Mouse (Mus musculus): Measurements from ENCODE around the gene Polr3gl. TPM values are rescaled to one million over a fixed set of nuclear protein-coding genes. Genes with fewer than 3 reads are reported as not detected.

Gene Polr3gl
- polyA plus RNA-seq, 1 experiment from 2014 or later = 12.1 TPM

DNA sequence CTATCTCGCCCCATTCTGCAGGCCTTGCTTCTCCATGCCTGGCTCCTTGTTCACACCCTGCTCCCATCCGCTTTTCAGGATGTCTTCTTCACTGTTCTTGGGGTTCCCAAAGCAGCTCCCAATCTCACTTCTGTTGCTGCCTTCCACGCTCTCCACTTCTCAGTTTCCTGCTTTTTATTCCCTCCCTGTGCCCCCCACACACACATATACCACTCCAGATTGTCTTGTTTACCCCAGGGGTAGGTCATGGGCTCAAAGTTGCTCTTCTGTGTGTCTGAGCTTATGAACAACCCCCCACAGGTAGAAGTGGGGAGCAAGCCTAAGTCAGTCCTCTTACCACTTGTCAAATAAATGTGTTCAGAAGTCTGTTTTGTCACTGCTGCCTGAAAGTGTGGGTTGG lies 5.4 kb upstream of the Polr3gl start:
- H3K36me3 ChIP-seq (ENCODE audit: control insufficient read depth, insufficient read depth, low read length) = no peaks in the 10 kb centered on the region
- no peak overlapping the region for H3K4me3 ChIP-seq (ENCODE audit: low read depth, low read length)
- H3K4me1 ChIP-seq (ENCODE audit: control insufficient read depth, insufficient read depth, low read length) = peaks cover 54% of the 10 kb centered on the region
- no peak overlapping the region for H3K4me2 ChIP-seq
- H3K9ac ChIP-seq (ENCODE audit: low read length) = no peak overlapping the region
- DNase-seq (ENCODE audit: low spot score, missing footprints) (no peak), ATAC-seq (ENCODE audit: low FRiP score) (no peak)
- peaks cover 24% of the 10 kb centered on the region for H3K27me3 ChIP-seq (ENCODE audit: control insufficient read depth, insufficient read depth, low read length)
- 61% methylated on average over 3 of the region's 3 CpGs for WGBS
- H3K9me3 ChIP-seq (ENCODE audit: control insufficient read depth, low read length) = no peaks in the 10 kb centered on the region
- no peak overlapping the region for H3K27ac ChIP-seq (ENCODE audit: low read depth, low read length)

DNA sequence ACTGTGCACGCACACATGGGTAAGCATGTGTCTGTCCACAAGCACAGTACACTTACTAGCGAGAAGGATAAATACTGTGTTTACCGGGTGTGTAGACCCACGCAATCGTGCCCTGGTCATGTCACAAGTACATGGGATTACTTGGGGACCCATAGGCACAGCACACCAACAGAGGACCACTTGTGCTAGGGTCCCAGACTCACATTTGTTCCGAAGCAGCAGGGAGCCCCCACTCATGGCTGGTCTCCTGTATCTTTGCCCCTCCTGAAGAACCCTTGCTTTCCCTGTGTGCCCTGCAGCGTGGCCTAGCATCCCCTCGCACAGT lies 5.0 kb upstream of the Polr3gl start:
- no peaks in the 10 kb centered on the region for H3K9me3 ChIP-seq (ENCODE audit: control insufficient read depth, low read length)
- no peak overlapping the region for H3K4me3 ChIP-seq (ENCODE audit: low read depth, low read length)
- ATAC-seq (ENCODE audit: low FRiP score) (no peak), DNase-seq (ENCODE audit: low spot score, missing footprints) (peak; percentile 90)
- H3K27ac ChIP-seq (ENCODE audit: low read depth, low read length) = no peak overlapping the region
- H3K4me2 ChIP-seq = no peak overlapping the region; the same call in 1 of the 2 replicates
- H3K9ac ChIP-seq (ENCODE audit: low read length) = peak overlapping the region; percentile 74; the same call in 1 of the 2 replicates
- H3K4me1 ChIP-seq (ENCODE audit: control insufficient read depth, insufficient read depth, low read length) = peaks cover 52% of the 10 kb centered on the region
- 42% methylated on average over 8 of the region's 8 CpGs for WGBS
- H3K36me3 ChIP-seq (ENCODE audit: control insufficient read depth, insufficient read depth, low read length) = no peaks in the 10 kb centered on the region
- H3K27me3 ChIP-seq (ENCODE audit: control insufficient read depth, insufficient read depth, low read length) = peaks cover 24% of the 10 kb centered on the region

DNA sequence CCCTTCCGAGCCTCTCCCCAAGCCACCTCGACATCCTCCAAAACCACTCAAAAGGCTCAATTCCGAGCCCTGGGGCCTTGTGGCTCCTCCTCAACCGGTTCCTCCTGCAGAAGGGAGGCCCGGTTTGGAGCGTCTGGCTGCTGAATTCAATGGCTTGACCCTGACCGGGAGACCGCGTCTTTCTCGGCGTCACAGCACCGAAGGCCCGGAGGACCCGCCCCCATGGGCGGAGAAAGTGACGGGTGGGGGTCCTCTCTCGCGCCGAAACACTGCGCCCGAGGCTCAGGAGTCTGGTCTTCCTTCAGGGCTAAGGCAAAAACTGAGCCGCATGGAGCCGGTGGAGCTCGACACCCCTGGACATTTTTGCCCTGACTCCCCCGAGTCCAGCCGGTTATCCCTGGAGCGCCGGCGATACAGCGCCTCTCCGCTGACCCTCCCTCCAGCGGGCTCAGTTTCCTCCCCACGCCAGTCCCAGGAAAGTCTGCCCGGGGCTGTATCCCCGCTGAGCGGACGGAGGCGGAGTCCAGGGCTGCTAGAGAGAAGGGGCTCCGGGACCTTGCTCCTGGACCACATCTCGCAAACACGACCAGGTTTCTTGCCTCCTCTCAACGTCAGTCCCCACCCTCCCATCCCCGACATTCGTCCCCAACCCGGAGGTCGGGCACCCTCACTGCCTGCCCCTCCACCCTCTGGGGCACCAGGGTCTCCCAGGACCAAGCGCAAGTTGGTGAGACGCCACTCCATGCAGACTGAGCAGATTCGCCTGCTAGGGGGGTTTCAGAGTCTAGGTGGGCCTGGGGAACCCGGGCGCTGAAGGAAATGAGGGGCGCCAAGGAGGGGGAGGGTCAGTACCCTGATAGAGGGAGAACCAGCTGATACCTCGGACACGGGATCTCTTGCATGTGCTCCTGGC lies 4.4 kb upstream of the Polr3gl start:
- peak; percentile 6; the same call in 1 of the 2 replicates for ATAC-seq (ENCODE audit: low FRiP score)
- DNase-seq (ENCODE audit: low spot score, missing footprints) = peak; percentile 98
- peaks cover 24% of the 10 kb centered on the region for H3K27me3 ChIP-seq (ENCODE audit: control insufficient read depth, insufficient read depth, low read length)
- WGBS = under 1% methylated on average over 54 of the region's 54 CpGs
- H3K36me3 ChIP-seq (ENCODE audit: control insufficient read depth, insufficient read depth, low read length) = no peaks in the 10 kb centered on the region
- peaks cover 49% of the 10 kb centered on the region for H3K4me1 ChIP-seq (ENCODE audit: control insufficient read depth, insufficient read depth, low read length)
- H3K27ac ChIP-seq (ENCODE audit: low read depth, low read length) = peak overlapping the region; percentile 54
- peak overlapping the region; percentile 96 for H3K4me2 ChIP-seq
- H3K9ac ChIP-seq (ENCODE audit: low read length) = peak overlapping the region; percentile 74
- H3K9me3 ChIP-seq (ENCODE audit: control insufficient read depth, low read length) = no peaks in the 10 kb centered on the region
- peak overlapping the region; percentile 44 for H3K4me3 ChIP-seq (ENCODE audit: low read depth, low read length)

DNA sequence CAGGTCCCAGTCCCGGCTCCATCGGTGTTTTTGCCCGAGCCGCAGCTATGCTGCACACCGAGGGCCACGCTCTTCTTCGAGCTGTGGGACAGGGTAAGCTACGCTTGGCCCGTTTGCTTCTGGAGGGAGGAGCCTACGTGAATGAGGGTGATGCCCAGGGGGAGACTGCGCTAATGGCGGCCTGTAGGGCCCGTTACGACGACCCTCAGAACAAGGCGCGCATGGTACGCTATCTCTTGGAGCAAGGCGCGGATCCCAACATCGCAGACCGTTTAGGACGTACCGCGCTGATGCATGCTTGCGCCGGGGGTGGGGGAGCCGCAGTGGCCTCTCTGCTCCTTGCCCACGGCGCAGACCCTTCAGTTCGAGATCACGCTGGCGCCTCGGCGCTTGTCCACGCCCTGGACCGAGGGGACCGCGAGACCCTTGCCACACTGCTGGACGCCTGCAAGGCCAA lies 3.5 kb upstream of the Polr3gl start:
- H3K4me1 ChIP-seq (ENCODE audit: control insufficient read depth, insufficient read depth, low read length) = peaks cover 46% of the 10 kb centered on the region
- WGBS = under 1% methylated on average over 40 of the region's 40 CpGs

DNA sequence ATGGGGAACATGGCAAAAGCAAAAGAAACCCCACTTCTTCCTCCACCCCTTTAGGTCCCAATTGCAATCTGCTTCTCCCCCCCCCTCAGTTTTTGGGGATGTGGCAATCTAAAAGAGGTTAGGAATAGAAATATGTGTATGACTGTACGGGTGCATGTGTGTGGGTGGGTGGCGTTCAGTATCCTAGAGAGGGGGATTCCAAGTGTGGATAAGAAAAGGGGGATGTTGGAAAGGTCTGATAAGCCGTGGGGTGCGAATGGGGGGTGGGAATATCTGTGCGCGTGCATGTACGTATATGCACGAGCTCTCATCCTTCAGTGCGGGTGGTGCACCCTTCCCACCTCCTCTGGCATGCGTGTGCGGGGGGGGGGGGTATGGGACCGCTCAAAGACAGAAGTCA lies 2.9 kb upstream of the Polr3gl start:
- peak overlapping the region; percentile 74 for H3K9ac ChIP-seq (ENCODE audit: low read length)
- H3K27me3 ChIP-seq (ENCODE audit: control insufficient read depth, insufficient read depth, low read length) = peaks cover 24% of the 10 kb centered on the region
- H3K36me3 ChIP-seq (ENCODE audit: control insufficient read depth, insufficient read depth, low read length) = no peaks in the 10 kb centered on the region
- H3K4me2 ChIP-seq = peak overlapping the region; percentile 96
- peak overlapping the region; percentile 44 for H3K4me3 ChIP-seq (ENCODE audit: low read depth, low read length)
- DNase-seq (ENCODE audit: low spot score, missing footprints) (peak; percentile 90), ATAC-seq (ENCODE audit: low FRiP score) (no peak)
- 4% methylated on average over 10 of the region's 12 CpGs for WGBS
- H3K9me3 ChIP-seq (ENCODE audit: control insufficient read depth, low read length) = no peaks in the 10 kb centered on the region
- H3K4me1 ChIP-seq (ENCODE audit: control insufficient read depth, insufficient read depth, low read length) = peaks cover 43% of the 10 kb centered on the region
- no peak overlapping the region for H3K27ac ChIP-seq (ENCODE audit: low read depth, low read length)

More for the DNA sequence above, 3.5 kb upstream of the Polr3gl start:
- Histone ChIP-seq H3K27me3 (ENCODE audit: control insufficient read depth, insufficient read depth, low read length) (peaks cover 24% of the 10 kb centered on the region), H3K4me2 (peak overlapping the region; percentile 96), H3K9me3 (ENCODE audit: control insufficient read depth, low read length) (no peaks in the 10 kb centered on the region), H3K4me3 (ENCODE audit: low read depth, low read length) (peak overlapping the region; percentile 44), H3K36me3 (ENCODE audit: control insufficient read depth, insufficient read depth, low read length) (no peaks in the 10 kb centered on the region), H3K27ac (ENCODE audit: low read depth, low read length) (peak overlapping the region; percentile 54), H3K9ac (ENCODE audit: low read length) (peak overlapping the region; percentile 74)
- ATAC-seq (ENCODE audit: low FRiP score) = 0 out of 2 replicates have a peak, but pooled peaks have one; percentile 6
- peak; percentile 96 for DNase-seq (ENCODE audit: low spot score, missing footprints)

DNA sequence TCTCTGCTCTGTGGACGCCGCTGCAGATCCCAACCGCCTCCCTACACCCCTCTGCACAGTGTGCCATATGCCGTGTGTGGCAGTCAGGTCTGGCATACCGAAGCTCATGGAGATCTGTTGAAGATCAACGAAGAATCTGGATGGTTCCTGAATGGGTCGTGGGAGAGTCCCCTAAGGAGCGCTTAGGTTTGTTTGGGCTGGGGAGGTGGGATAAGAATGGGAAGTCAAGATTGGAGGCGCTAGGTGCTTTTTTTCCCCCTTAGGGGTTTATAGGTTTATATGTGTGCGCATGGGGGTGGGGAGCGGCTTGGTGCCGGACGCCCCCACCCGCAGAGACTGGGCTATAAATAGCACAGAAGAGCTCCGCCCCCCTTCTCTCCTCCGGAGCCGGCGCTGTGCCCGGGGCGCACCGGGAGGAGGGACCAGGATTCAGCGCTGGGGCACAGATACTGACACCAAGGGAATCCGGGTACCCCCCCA lies 2.3 kb upstream of the Polr3gl start, which contains the start of gene Ankrd34a:
Gene Ankrd34a, plus strand, starts transcription at position 409 of the 480 bp plus-strand sequence.
- no peak within 1 kb of the TSS for H3K27ac ChIP-seq (ENCODE audit: low read depth, low read length)
- peak within 1 kb of the TSS; percentile 44 for H3K4me3 ChIP-seq (ENCODE audit: low read depth, low read length)
- no peak for ATAC-seq (ENCODE audit: low FRiP score)
- WGBS = 2% methylated on average over 19 of the region's 23 CpGs
- no peaks in the 10 kb centered on the region for H3K9me3 ChIP-seq (ENCODE audit: control insufficient read depth, low read length)
- peak; percentile 93 for DNase-seq (ENCODE audit: low spot score, missing footprints)
- peaks cover 43% of the 10 kb centered on the region for H3K4me1 ChIP-seq (ENCODE audit: control insufficient read depth, insufficient read depth, low read length)
- H3K9ac ChIP-seq (ENCODE audit: low read length) = peak within 1 kb of the TSS; percentile 74
- no peaks in the 10 kb centered on the region for H3K36me3 ChIP-seq (ENCODE audit: control insufficient read depth, insufficient read depth, low read length)
- H3K27me3 ChIP-seq (ENCODE audit: control insufficient read depth, insufficient read depth, low read length) = peaks cover 24% of the 10 kb centered on the region
- peak within 1 kb of the TSS; percentile 96 for H3K4me2 ChIP-seq

DNA sequence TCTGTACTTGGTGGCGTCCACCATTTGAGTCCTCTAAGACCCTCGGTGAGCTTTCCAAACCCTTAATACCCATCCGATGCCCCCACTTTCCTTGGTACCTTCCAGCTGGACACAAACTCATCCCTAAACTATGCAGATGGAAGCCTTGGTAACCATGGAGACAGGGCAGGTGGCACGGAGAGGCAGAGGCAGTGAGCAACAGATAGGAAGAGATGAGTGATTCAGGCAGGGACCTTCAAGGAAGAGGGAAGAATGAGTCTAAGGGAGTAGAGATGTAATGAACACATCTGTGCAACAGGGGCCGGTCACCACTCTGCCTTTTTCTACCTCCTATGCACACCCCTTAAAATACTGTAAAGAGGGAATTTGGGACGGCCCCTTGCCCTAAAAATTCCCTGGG lies 1.7 kb upstream of the Polr3gl start:
- H3K27ac ChIP-seq (ENCODE audit: low read depth, low read length) = no peak overlapping the region
- peak overlapping the region; percentile 96; the same call in 1 of the 2 replicates for H3K4me2 ChIP-seq
- ATAC-seq (ENCODE audit: low FRiP score) = no peak
- H3K36me3 ChIP-seq (ENCODE audit: control insufficient read depth, insufficient read depth, low read length) = no peaks in the 10 kb centered on the region
- peaks cover 43% of the 10 kb centered on the region for H3K4me1 ChIP-seq (ENCODE audit: control insufficient read depth, insufficient read depth, low read length)
- DNase-seq (ENCODE audit: low spot score, missing footprints) = peak; percentile 87
- WGBS = 26% methylated on average over 6 of the region's 6 CpGs
- no peaks in the 10 kb centered on the region for H3K9me3 ChIP-seq (ENCODE audit: control insufficient read depth, low read length)
- H3K9ac ChIP-seq (ENCODE audit: low read length) = no peak overlapping the region; the same call in 1 of the 2 replicates
- H3K4me3 ChIP-seq (ENCODE audit: low read depth, low read length) = no peak overlapping the region
- peaks cover 24% of the 10 kb centered on the region for H3K27me3 ChIP-seq (ENCODE audit: control insufficient read depth, insufficient read depth, low read length)

DNA sequence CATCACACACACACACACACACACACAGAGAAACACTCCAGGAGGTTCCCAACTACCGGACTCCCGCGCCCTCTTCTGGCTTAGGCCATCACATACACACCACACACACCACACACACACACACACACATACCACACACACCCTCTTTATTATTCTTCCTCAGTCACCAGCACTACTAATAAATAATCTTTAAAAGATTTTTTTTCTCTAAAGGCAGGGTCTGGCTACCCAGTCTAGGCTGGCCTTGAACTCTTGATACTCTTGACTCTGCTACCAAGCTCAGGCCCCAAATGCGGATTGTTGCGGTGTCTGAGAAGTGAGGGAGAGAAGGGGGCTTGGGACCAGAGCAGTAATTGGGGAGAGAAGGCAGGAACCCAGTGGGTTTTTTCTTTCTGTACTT lies 870 bp upstream of the Polr3gl start:
- Histone ChIP-seq H3K4me2 (no peak overlapping the region), H3K4me1 (ENCODE audit: control insufficient read depth, insufficient read depth, low read length) (peaks cover 36% of the 10 kb centered on the region), H3K9ac (ENCODE audit: low read length) (no peak overlapping the region), H3K27ac (ENCODE audit: low read depth, low read length) (no peak overlapping the region), H3K27me3 (ENCODE audit: control insufficient read depth, insufficient read depth, low read length) (peaks cover 24% of the 10 kb centered on the region), H3K36me3 (ENCODE audit: control insufficient read depth, insufficient read depth, low read length) (no peaks in the 10 kb centered on the region), H3K9me3 (ENCODE audit: control insufficient read depth, low read length) (no peaks in the 10 kb centered on the region), H3K4me3 (ENCODE audit: low read depth, low read length) (no peak overlapping the region)
- ATAC-seq (ENCODE audit: low FRiP score) = no peak
- 83% methylated on average over 5 of the region's 5 CpGs for WGBS
- no peak for DNase-seq (ENCODE audit: low spot score, missing footprints)

DNA sequence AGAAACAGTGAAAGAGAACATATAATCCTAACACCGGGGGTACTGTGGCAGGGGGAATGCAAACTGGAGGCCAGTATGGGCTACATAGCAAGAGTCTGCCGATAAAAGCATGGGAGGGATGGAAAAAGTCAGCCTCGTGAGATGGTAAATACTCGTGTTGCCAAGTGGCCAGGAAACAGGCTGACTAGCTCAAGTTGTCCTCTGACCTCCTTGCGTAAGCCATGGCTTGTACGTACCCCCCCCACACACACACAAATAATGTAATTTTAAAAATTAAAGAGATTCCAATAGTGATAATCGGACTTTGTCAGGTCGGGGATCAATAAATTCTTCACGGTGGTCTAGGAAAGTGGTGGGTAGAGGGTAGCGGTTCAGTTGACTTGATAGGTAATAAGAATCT lies 607 bp downstream of the Polr3gl start:
- H3K4me1 ChIP-seq (ENCODE audit: control insufficient read depth, insufficient read depth, low read length) = peaks cover 32% of the 10 kb centered on the region

More for the DNA sequence above, 607 bp downstream of the Polr3gl start:
- WGBS = 3% methylated on average over 10 of the region's 10 CpGs
- H3K27ac ChIP-seq (ENCODE audit: low read depth, low read length) = no peak overlapping the region
- peak overlapping the region; percentile 76 for H3K9ac ChIP-seq (ENCODE audit: low read length)
- H3K4me2 ChIP-seq = peak overlapping the region; percentile 76
- ATAC-seq (ENCODE audit: low FRiP score) (peak; percentile 1; the same call in 1 of the 2 replicates), DNase-seq (ENCODE audit: low spot score, missing footprints) (no peak)
- peaks cover 20% of the 10 kb centered on the region for H3K27me3 ChIP-seq (ENCODE audit: control insufficient read depth, insufficient read depth, low read length)
- H3K36me3 ChIP-seq (ENCODE audit: control insufficient read depth, insufficient read depth, low read length) = no peaks in the 10 kb centered on the region
- peak overlapping the region; percentile 70 for H3K4me3 ChIP-seq (ENCODE audit: low read depth, low read length)
- no peaks in the 10 kb centered on the region for H3K9me3 ChIP-seq (ENCODE audit: control insufficient read depth, low read length)

Measured in midbrain, embryonic 11.5 days (tissue).